Mouse (Mus musculus) myocyte (in vitro differentiated cells): ENCODE results near the gene Col1a1.

Experiments used
- E2F4 ChIP-seq: IDR thresholded peaks from one replicate; pipeline ENCODE4 v1.6.1; 2011; ENCODE audit warnings: mild to moderate bottlenecking, control low read depth, moderate library complexity; ENCODE audit not compliant: insufficient read depth
- MAX ChIP-seq: IDR thresholded peaks from one replicate; pipeline ENCODE4 v1.6.1; 2011; ENCODE audit warnings: low read depth, mild to moderate bottlenecking, control low read depth
- POLR2A ChIP-seq: IDR thresholded peaks from one replicate; pipeline ENCODE4 v1.6.1; 2011; ENCODE audit warnings: low read depth, mild to moderate bottlenecking, control low read depth, moderate library complexity; ENCODE audit not compliant: insufficient read length
- REST ChIP-seq: IDR thresholded peaks from one replicate; pipeline ENCODE4 v1.6.1; 2011; ENCODE audit warnings: mild to moderate bottlenecking, control low read depth, moderate library complexity; ENCODE audit not compliant: insufficient read depth, insufficient read length
- TCF12 ChIP-seq: IDR thresholded peaks from one replicate; pipeline ENCODE4 v1.6.1; 2011; ENCODE audit warnings: mild to moderate bottlenecking, control low read depth; ENCODE audit not compliant: poor library complexity, insufficient read depth, severe bottlenecking
- TCF3 ChIP-seq: IDR thresholded peaks from one replicate; pipeline ENCODE4 v1.6.1; 2011; ENCODE audit warnings: low read depth, control low read depth; ENCODE audit not compliant: insufficient read length
- USF1 ChIP-seq: IDR thresholded peaks from one replicate; pipeline ENCODE4 v1.6.1; 2011; ENCODE audit warnings: low read depth, mild to moderate bottlenecking, control low read depth, moderate library complexity

- TF ChIP-seq E2F4, result no peak
- peak; percentile 35 for TF ChIP-seq POLR2A
- TF ChIP-seq TCF12, result no peak
- peak; percentile 2 for TF ChIP-seq USF1
- peak; percentile 48 for TF ChIP-seq MAX
- no peak for TF ChIP-seq REST
- no peak for TF ChIP-seq TCF3
These were observed 57.0 kb downstream of the Col1a1 start for GRCm38 (mm10) chr11:94992754-94993606.
